Mouse (Mus musculus) heart, postnatal 0 days (tissue): ENCODE measurements at regions not wholly inside any gene's neighbourhood (a gene's known extent, or its start where the extent isn't known, plus 50 kb on each side); places are given as distances from the start of the nearest gene placed in this dataset.

Source experiments
- ATAC-seq: fragments of 200-750 bp; cut with Nextera tagmentation; 2 replicates; pipeline ENCODE4 v1.8.0; 2017; ENCODE audit warnings: low read depth, moderate number of reproducible peaks, moderate library complexity; ENCODE audit not compliant: insufficient read depth
- DNase-seq: peaks from one replicate; pipeline ENCODE4 v3.0.0-alpha.2; 2016; ENCODE audit warnings: low spot score
- H3K27ac ChIP-seq: fragments of 300-500 bp; sonication (generic); 2 replicates; pipeline ENCODE4 v1.5.1; 2014; ENCODE audit warnings: low read depth, mild to moderate bottlenecking
- H3K27me3 ChIP-seq: fragments of 300-500 bp; sonication (generic); 2 replicates; pipeline ENCODE4 v1.6.1; 2014; ENCODE audit warnings: low read length, mixed read lengths; ENCODE audit not compliant: control insufficient read depth, insufficient read depth
- H3K36me3 ChIP-seq: fragments of 300-500 bp; sonication (generic); replicated peaks from 2 replicates; pipeline ENCODE4 v1.6.1; 2014; ENCODE audit warnings: low read length, mixed read lengths; ENCODE audit not compliant: control insufficient read depth, insufficient read depth
- H3K4me1 ChIP-seq: fragments of 300-500 bp; sonication (generic); 2 replicates; pipeline ENCODE4 v1.6.1; 2014; ENCODE audit warnings: antibody characterized with exemption; ENCODE audit not compliant: control insufficient read depth, insufficient read depth
- H3K4me2 ChIP-seq: fragments of 300-500 bp; sonication (generic); 2 replicates; pipeline ENCODE4 v1.6.1; 2014; ENCODE audit warnings: low read depth, mild to moderate bottlenecking, low read length, moderate library complexity
- H3K4me3 ChIP-seq: fragments of 300-500 bp; sonication (generic); 2 replicates; pipeline ENCODE4 v1.5.1; 2014; ENCODE audit warnings: low read depth, low read length
- H3K9ac ChIP-seq: fragments of 300-500 bp; sonication (generic); replicated peaks from 2 replicates; pipeline ENCODE4 v1.6.1; 2014; ENCODE audit warnings: low read depth, low read length, mixed read lengths
- H3K9me3 ChIP-seq: fragments of 300-500 bp; sonication (generic); replicated peaks from 2 replicates; pipeline ENCODE4 v1.6.1; 2016; ENCODE audit warnings: low read length; ENCODE audit not compliant: control insufficient read depth
- CTCF ChIP-seq: IDR thresholded peaks from 2 replicates; pipeline ENCODE4 v1.5.1; 2016; ENCODE audit warnings: antibody characterized with exemption, control low read depth, low read depth
- EP300 ChIP-seq: IDR thresholded peaks from 2 replicates; pipeline ENCODE4 v1.6.1; 2016; ENCODE audit warnings: antibody characterized with exemption, low read depth
- WGBS: fragments of 180-500 bp; shearing (Covaris S2); extraction: QIAGEN DNeasy Blood & Tissue Kit; methylation state at CpG from one replicate; pipeline ENCODE4 v1.1.7; 2014; 5-methylcytosine and 5-hydroxymethylcytosine counted together

GRCm38 (mm10) chr4:56421575-56421974 is 318.3 kb upstream of the Gm26657 start:
- TF ChIP-seq EP300 (no peak), CTCF (no peak)
- H3K27ac ChIP-seq, result no peak overlapping the region
- no peak overlapping the region for H3K9ac ChIP-seq
- no peak overlapping the region for H3K4me2 ChIP-seq
- WGBS, result 69% methylated on average over 8 of the region's 8 CpGs
- no peaks in the 10 kb centered on the region for H3K4me1 ChIP-seq
- DNase-seq (no peak), ATAC-seq (no peak)
- H3K4me3 ChIP-seq, result no peak overlapping the region
- no peaks in the 10 kb centered on the region for H3K27me3 ChIP-seq
- no peaks in the 10 kb centered on the region for H3K9me3 ChIP-seq
- H3K36me3 ChIP-seq, result no peaks in the 10 kb centered on the region

DNA sequence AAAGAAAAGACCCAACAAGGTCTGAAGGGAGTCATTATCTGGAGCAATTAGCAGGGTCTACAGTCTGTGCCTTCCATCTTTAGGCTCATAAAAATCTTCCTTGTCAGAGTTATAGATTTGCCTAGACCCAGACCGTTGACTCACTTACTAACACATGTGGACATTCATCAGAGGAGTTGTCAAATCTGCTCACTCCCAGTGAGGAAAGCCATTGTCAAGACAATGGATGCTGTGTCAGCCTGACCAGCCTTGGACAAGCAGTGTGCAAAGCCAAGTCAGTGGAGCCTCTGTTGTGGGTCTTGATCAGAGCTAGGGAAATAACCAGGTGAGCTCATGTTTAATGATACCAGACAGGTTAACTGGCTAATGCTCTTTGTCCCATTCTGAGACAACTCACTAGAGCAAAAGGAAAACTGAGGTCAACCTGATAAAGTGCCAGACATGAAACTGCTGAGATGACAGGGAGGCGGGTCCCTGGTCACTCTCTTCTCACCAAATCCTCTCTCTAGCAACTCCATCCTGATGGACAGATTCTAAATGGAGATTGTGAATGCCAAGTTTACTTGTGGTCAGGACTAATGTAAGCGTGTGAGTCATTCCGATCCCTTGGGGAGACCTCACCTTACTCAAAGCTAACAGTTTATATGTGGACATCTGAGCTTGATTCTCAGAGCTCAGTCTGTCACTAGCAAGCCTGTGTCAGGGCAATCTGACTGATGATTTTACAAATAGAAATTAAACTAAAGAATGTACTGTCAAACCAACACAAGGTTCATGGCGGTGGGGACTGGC is 320.6 kb upstream of the Gm26657 start:
- H3K9me3 ChIP-seq, result no peaks in the 10 kb centered on the region
- no peaks in the 10 kb centered on the region for H3K27me3 ChIP-seq
- ATAC-seq, result no peak
- no peak overlapping the region for H3K9ac ChIP-seq
- DNase-seq, result no peak
- H3K27ac ChIP-seq, result no peak overlapping the region
- TF ChIP-seq EP300 (no peak), CTCF (no peak)
- no peaks in the 10 kb centered on the region for H3K4me1 ChIP-seq
- no peak overlapping the region for H3K4me3 ChIP-seq
- no peaks in the 10 kb centered on the region for H3K36me3 ChIP-seq
- H3K4me2 ChIP-seq, result no peak overlapping the region
- WGBS, result 83% methylated on average over 5 of the region's 5 CpGs

- no peak for DNase-seq
- 49% methylated on average over 1 of the region's 1 CpGs for WGBS
- no peak overlapping the region for H3K27ac ChIP-seq
- H3K27me3 ChIP-seq, result no peaks in the 10 kb centered on the region
- no peak overlapping the region for H3K4me3 ChIP-seq
- no peaks in the 10 kb centered on the region for H3K36me3 ChIP-seq
- no peak for ATAC-seq
- no peaks in the 10 kb centered on the region for H3K4me1 ChIP-seq
- H3K9ac ChIP-seq, result no peak overlapping the region
- TF ChIP-seq CTCF (no peak), EP300 (no peak)
- no peaks in the 10 kb centered on the region for H3K9me3 ChIP-seq
- H3K4me2 ChIP-seq, result no peak overlapping the region
Measured at GRCm38 (mm10) chr4:56411024-56411636, 328.7 kb upstream of the Gm26657 start.

DNA sequence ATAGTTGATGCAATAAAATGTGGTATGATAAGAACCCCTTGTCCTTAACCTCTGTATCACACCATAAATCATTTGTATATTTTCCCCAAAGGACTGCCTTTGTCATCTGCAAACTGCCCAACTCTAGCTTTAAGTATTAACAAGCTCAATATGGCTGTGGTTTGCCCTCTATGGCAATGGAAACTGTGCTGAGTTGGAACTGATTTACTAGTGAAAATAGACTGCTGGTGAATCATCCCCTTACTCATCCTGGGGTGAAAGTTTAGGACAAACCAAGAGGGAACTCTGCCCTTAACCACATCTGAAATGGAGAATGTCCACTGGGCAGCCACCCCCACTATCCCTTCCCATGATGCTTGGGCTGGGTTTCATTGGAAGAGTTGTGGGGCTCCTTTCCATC is 346.1 kb upstream of the Gm26657 start:
- no peak for ATAC-seq

GRCm38 (mm10) chr4:56387051-56387450 is 352.8 kb upstream of the Gm26657 start:
- no peaks in the 10 kb centered on the region for H3K9me3 ChIP-seq
- no peak overlapping the region for H3K9ac ChIP-seq
- DNase-seq (no peak), ATAC-seq (no peak)
- no peak for TF ChIP-seq CTCF
- no peak for TF ChIP-seq EP300
- H3K4me1 ChIP-seq, result no peaks in the 10 kb centered on the region
- H3K4me3 ChIP-seq, result no peak overlapping the region
- WGBS, result 51% methylated on average over 3 of the region's 3 CpGs
- H3K4me2 ChIP-seq, result no peak overlapping the region
- H3K27ac ChIP-seq, result no peak overlapping the region
- no peaks in the 10 kb centered on the region for H3K27me3 ChIP-seq
- H3K36me3 ChIP-seq, result no peaks in the 10 kb centered on the region

More for the DNA sequence above, 346.1 kb upstream of the Gm26657 start:
- H3K27me3 ChIP-seq, result no peaks in the 10 kb centered on the region
- H3K9ac ChIP-seq, result no peak overlapping the region
- H3K36me3 ChIP-seq, result no peaks in the 10 kb centered on the region
- H3K4me3 ChIP-seq, result no peak overlapping the region
- DNase-seq, result no peak
- no peaks in the 10 kb centered on the region for H3K9me3 ChIP-seq
- no peak overlapping the region for H3K27ac ChIP-seq
- no peak for TF ChIP-seq EP300
- no peak for TF ChIP-seq CTCF
- H3K4me2 ChIP-seq, result no peak overlapping the region
- no peaks in the 10 kb centered on the region for H3K4me1 ChIP-seq

DNA sequence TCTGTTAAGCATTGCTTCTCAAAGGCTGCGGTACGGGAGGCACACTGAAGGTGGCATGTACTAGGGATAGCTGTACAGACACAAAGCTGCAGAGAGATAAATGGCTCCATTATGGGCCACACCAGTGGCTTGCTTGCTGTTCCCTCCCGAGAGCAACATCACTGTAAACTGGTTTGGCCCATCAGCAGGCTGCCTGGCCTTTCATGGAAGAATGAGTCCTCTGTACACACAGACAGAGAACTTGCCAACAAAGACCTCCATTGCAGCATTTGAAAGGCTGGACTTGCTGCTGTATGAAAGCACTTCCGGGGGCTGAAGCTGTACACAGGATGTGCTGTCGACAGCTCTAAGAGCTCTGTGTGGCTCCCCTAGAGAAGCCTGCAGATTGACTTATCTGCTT is 364.1 kb upstream of the Gm26657 start:
- Histone ChIP-seq H3K36me3 (no peaks in the 10 kb centered on the region), H3K9ac (no peak overlapping the region), H3K27ac (no peak overlapping the region), H3K9me3 (no peaks in the 10 kb centered on the region), H3K27me3 (no peaks in the 10 kb centered on the region), H3K4me2 (no peak overlapping the region), H3K4me1 (0 out of 2 replicates have a peak, but pooled peaks cover 10% of the 10 kb centered on the region), H3K4me3 (no peak overlapping the region)
- no peak for TF ChIP-seq EP300
- TF ChIP-seq CTCF, result no peak
- peak; percentile 14 for DNase-seq
- 22% methylated on average over 5 of the region's 5 CpGs for WGBS
- peak; percentile 33; the same call in 1 of the 2 replicates for ATAC-seq
